Mouse (Mus musculus): ENCODE data around the gene Rps18.

- TF ChIP-seq MYOD1 (IDR thresholded peaks at IDR 0.05; ENCODE audit: control insufficient read depth in 1 of 3, insufficient read length in 2 of 3, low read depth in 2 of 3) = no peak
- no peak for TF ChIP-seq POLR2A (IDR thresholded peaks at IDR 0.05; ENCODE audit: insufficient read length, low read depth)
- TF ChIP-seq MAX (IDR thresholded peaks at IDR 0.05; ENCODE audit: low read depth) = no peak
Measured at GRCm38 (mm10) chr17:33909869-33910250, 45.9 kb downstream of the Rps18 start.
